Mouse (Mus musculus) G1E (cell line): ENCODE data around the gene C2cd4d. TPM values are rescaled to one million over a fixed set of nuclear protein-coding genes. Genes with fewer than 3 reads are reported as not detected.

Source experiments
- ATAC-seq: 2 replicates; pipeline ENCODE4 v1.8.0; 2016; ENCODE audit warnings: mild to moderate bottlenecking; ENCODE audit not compliant: insufficient number of reproducible peaks, poor library complexity, low FRiP score, severe bottlenecking; ENCODE audit errors: extremely low read depth
- DNase-seq: peaks from one replicate; pipeline ENCODE4 v3.0.0; 2012; ENCODE audit warnings: low spot score
- H3K27me3 ChIP-seq: 2 replicates; pipeline ENCODE4 v1.6.1; 2012; ENCODE audit warnings: mild to moderate bottlenecking, low read length, inconsistent platforms; ENCODE audit not compliant: insufficient read depth
- H3K36me3 ChIP-seq: replicated peaks from 2 replicates; pipeline ENCODE3; 2012; ENCODE audit warnings: mild to moderate bottlenecking, inconsistent platforms
- H3K4me1 ChIP-seq: 2 replicates; pipeline ENCODE4 v1.6.1; 2012; ENCODE audit warnings: low read depth, low read length, inconsistent platforms, mixed read lengths; ENCODE audit not compliant: insufficient read depth
- H3K4me3 ChIP-seq: 2 replicates; pipeline ENCODE4 v1.5.1; 2012; ENCODE audit warnings: low read depth, mild to moderate bottlenecking, inconsistent platforms, low read length, moderate library complexity, mixed read lengths
- H3K9me3 ChIP-seq: replicated peaks from 2 replicates; pipeline ENCODE4 v1.6.1; 2012; ENCODE audit warnings: inconsistent platforms
- CTCF ChIP-seq: IDR thresholded peaks from 2 replicates; pipeline ENCODE4 v1.5.1; 2012; ENCODE audit warnings: low read depth, low read length, inconsistent platforms, mixed read lengths
- GATA1 ChIP-seq: IDR thresholded peaks from 2 replicates; pipeline ENCODE4 v1.6.1; 2012; ENCODE audit warnings: borderline replicate concordance, low read length, inconsistent platforms, mixed read lengths
- GATA2 ChIP-seq: IDR thresholded peaks from 2 replicates; pipeline ENCODE4 v1.6.1; 2012; ENCODE audit warnings: low read depth, low read length, inconsistent platforms, borderline replicate concordance
- POLR2AphosphoS5 ChIP-seq: IDR thresholded peaks from 2 replicates; pipeline ENCODE4 v1.6.1; 2012; ENCODE audit warnings: low read depth, low read length, inconsistent platforms; ENCODE audit not compliant: insufficient replicate concordance
- TAL1 ChIP-seq: conservative IDR thresholded peaks from 2 replicates; pipeline ENCODE4 v1.6.1; 2012; ENCODE audit warnings: low read depth, low read length, inconsistent platforms, mixed read lengths
- polyA plus RNA-seq: library from polyadenylated mRNA; stranded (reverse); fragments of >175 nt; gene quantifications from 2 replicates; pipeline ENCODE4 v1.2.3, GENCODE M21; 2012
- total RNA-seq, 2 experiments: library from RNA; stranded (forward) in 1 of 2; stranded (reverse) in 1 of 2; fragments of 200-1000 nt in 1 of 2; fragments of >200 nt in 1 of 2; fragmentation: Nextera tagmentation in 1 of 2; gene quantifications; 2 replicates each; pipeline ENCODE4 v1.2.3; 2014 to 2017

The C2cd4d gene
- total and polyA plus RNA-seq, 3 experiments = 0.11 TPM; not detected in 2

- Histone ChIP-seq H3K4me3 (no peak overlapping the region), H3K4me1 (peaks cover 3% of the 10 kb centered on the region; the same call in 1 of the 2 replicates), H3K9me3 (no peaks in the 10 kb centered on the region), H3K27me3 (peaks cover 30% of the 10 kb centered on the region), H3K36me3 (no peaks in the 10 kb centered on the region)
- no peak for TF ChIP-seq POLR2AphosphoS5
- no peak for TF ChIP-seq CTCF
- TF ChIP-seq TAL1 = no peak
- TF ChIP-seq GATA2 = no peak
- TF ChIP-seq GATA1 = no peak
- DNase-seq = no peak
- ATAC-seq = no peak
These were observed 28.8 kb downstream of the C2cd4d start for GRCm38 (mm10) chr3:94391001-94391400.

GRCm38 (mm10) chr3:94392128-94392527, 29.9 kb downstream of the C2cd4d start:
- no peak for ATAC-seq
- peaks cover 32% of the 10 kb centered on the region for H3K27me3 ChIP-seq

GRCm38 (mm10) chr3:94393049-94393448, 30.8 kb downstream of the C2cd4d start:
- Histone ChIP-seq H3K4me1 (peaks cover under 1% of the 10 kb centered on the region; the same call in 1 of the 2 replicates), H3K36me3 (no peaks in the 10 kb centered on the region), H3K27me3 (peaks cover 26% of the 10 kb centered on the region), H3K4me3 (no peak overlapping the region), H3K9me3 (no peaks in the 10 kb centered on the region)
- no peak for ATAC-seq
- no peak for DNase-seq
- TF ChIP-seq GATA2 (no peak), GATA1 (no peak), TAL1 (no peak), CTCF (no peak), POLR2AphosphoS5 (no peak)

More at GRCm38 (mm10) chr3:94392128-94392527, 29.9 kb downstream of the C2cd4d start:
- no peak for DNase-seq
- H3K4me1 ChIP-seq = peaks cover 3% of the 10 kb centered on the region; the same call in 1 of the 2 replicates
- no peaks in the 10 kb centered on the region for H3K9me3 ChIP-seq
- no peak for TF ChIP-seq GATA1
- TF ChIP-seq GATA2 = no peak
- no peak for TF ChIP-seq TAL1
- no peak for TF ChIP-seq CTCF
- no peak for TF ChIP-seq POLR2AphosphoS5
- no peaks in the 10 kb centered on the region for H3K36me3 ChIP-seq
- no peak overlapping the region for H3K4me3 ChIP-seq

GRCm38 (mm10) chr3:94396336-94396735, 34.1 kb downstream of the C2cd4d start:
- Histone ChIP-seq H3K9me3 (no peaks in the 10 kb centered on the region), H3K4me3 (no peak overlapping the region), H3K36me3 (no peaks in the 10 kb centered on the region), H3K4me1 (no peaks in the 10 kb centered on the region), H3K27me3 (peaks cover 21% of the 10 kb centered on the region)
- TF ChIP-seq CTCF (no peak), GATA2 (no peak), TAL1 (no peak), GATA1 (no peak), POLR2AphosphoS5 (no peak)
- DNase-seq (no peak), ATAC-seq (no peak)

- ATAC-seq = no peak
- Histone ChIP-seq H3K9me3 (no peaks in the 10 kb centered on the region), H3K27me3 (peaks cover 24% of the 10 kb centered on the region), H3K4me1 (no peaks in the 10 kb centered on the region), H3K4me3 (no peak overlapping the region), H3K36me3 (no peaks in the 10 kb centered on the region)
- TF ChIP-seq GATA1 (no peak), GATA2 (no peak), TAL1 (no peak)
- DNase-seq = no peak
These were observed 34.6 kb downstream of the C2cd4d start for GRCm38 (mm10) chr3:94396851-94397250.

- H3K27me3 ChIP-seq = peaks cover 27% of the 10 kb centered on the region
- TF ChIP-seq GATA2 = no peak
- no peak for TF ChIP-seq CTCF
- TF ChIP-seq TAL1 = no peak
- TF ChIP-seq POLR2AphosphoS5 = no peak
- no peak for TF ChIP-seq GATA1
- no peak for ATAC-seq
These were observed 36.0 kb downstream of the C2cd4d start, which contains the start of gene Lingo4 for GRCm38 (mm10) chr3:94398217-94398616. Lingo4 (plus strand) TSS chr3:94398517.

GRCm38 (mm10) chr3:94398943-94399481, 36.8 kb downstream of the C2cd4d start:
- ATAC-seq = no peak
- no peaks in the 10 kb centered on the region for H3K4me1 ChIP-seq
- H3K4me3 ChIP-seq = no peak overlapping the region
- no peak for DNase-seq
- no peak for TF ChIP-seq POLR2AphosphoS5
- TF ChIP-seq GATA1 = no peak
- TF ChIP-seq GATA2 = no peak
- no peak for TF ChIP-seq TAL1
- no peak for TF ChIP-seq CTCF
- peaks cover 29% of the 10 kb centered on the region for H3K27me3 ChIP-seq
- H3K36me3 ChIP-seq = no peaks in the 10 kb centered on the region
- no peaks in the 10 kb centered on the region for H3K9me3 ChIP-seq

More at GRCm38 (mm10) chr3:94398217-94398616, 36.0 kb downstream of the C2cd4d start, which contains the start of gene Lingo4:
- Histone ChIP-seq H3K4me1 (no peaks in the 10 kb centered on the region), H3K4me3 (no peak within 1 kb of the TSS), H3K36me3 (no peaks in the 10 kb centered on the region), H3K9me3 (no peaks in the 10 kb centered on the region)
- DNase-seq = no peak
